Mouse (Mus musculus) embryonic facial prominence, embryonic 13.5 days (tissue): Measurements from ENCODE around the gene Ryr2. TPM values are rescaled to one million over a fixed set of nuclear protein-coding genes. Genes with fewer than 3 reads are reported as not detected.

ENCODE experiments used
- ATAC-seq: fragments of 200-750 bp; cut with Nextera tagmentation; 2 replicates; pipeline ENCODE4 v1.8.0; 2017; ENCODE audit warnings: low read depth; ENCODE audit not compliant: insufficient number of reproducible peaks, insufficient read depth, low FRiP score, low TSS enrichment
- H3K27ac ChIP-seq: fragments of 300-500 bp; sonication (generic); 2 replicates; pipeline ENCODE4 v1.5.1; 2015; ENCODE audit warnings: moderate library complexity, mild to moderate bottlenecking, inconsistent platforms
- H3K27me3 ChIP-seq: fragments of 300-500 bp; sonication (generic); 2 replicates; pipeline ENCODE4 v1.6.1; 2015; ENCODE audit warnings: mild to moderate bottlenecking, inconsistent platforms
- H3K36me3 ChIP-seq: fragments of 300-500 bp; sonication (generic); 2 replicates; pipeline ENCODE4 v1.6.1; 2015; ENCODE audit warnings: mild to moderate bottlenecking, inconsistent platforms
- H3K4me1 ChIP-seq: fragments of 300-500 bp; sonication (generic); 2 replicates; pipeline ENCODE4 v1.6.1; 2015; ENCODE audit warnings: inconsistent platforms
- H3K4me2 ChIP-seq: fragments of 300-500 bp; sonication (generic); 2 replicates; pipeline ENCODE4 v1.6.1; 2015; ENCODE audit warnings: moderate library complexity, mild to moderate bottlenecking, inconsistent platforms
- H3K4me3 ChIP-seq: fragments of 300-500 bp; sonication (generic); 2 replicates; pipeline ENCODE4 v1.5.1; 2015; ENCODE audit warnings: mild to moderate bottlenecking, inconsistent platforms
- H3K9ac ChIP-seq: fragments of 300-500 bp; sonication (generic); 2 replicates; pipeline ENCODE4 v1.6.1; 2015; ENCODE audit warnings: mild to moderate bottlenecking, inconsistent platforms
- H3K9me3 ChIP-seq: fragments of 300-500 bp; sonication (generic); 2 replicates; pipeline ENCODE4 v1.6.1; 2016; ENCODE audit warnings: inconsistent platforms
- WGBS: fragments of 180-500 bp; shearing (Covaris S2); methylation state at CpG from one replicate; pipeline ENCODE4 v1.1.7; 2015; ENCODE audit warnings: mixed read lengths; 5-methylcytosine and 5-hydroxymethylcytosine counted together
- polyA plus RNA-seq: library from polyadenylated mRNA; unstranded; fragments of >200 nt; fragmentation: Nextera tagmentation; extraction: Ambion mirVana; gene quantifications from 2 replicates; pipeline ENCODE4 v1.2.1, GENCODE M21; 2015

Ryr2 gene
- polyA plus RNA-seq, 1 experiment from 2014 or later = 1.4 TPM

DNA sequence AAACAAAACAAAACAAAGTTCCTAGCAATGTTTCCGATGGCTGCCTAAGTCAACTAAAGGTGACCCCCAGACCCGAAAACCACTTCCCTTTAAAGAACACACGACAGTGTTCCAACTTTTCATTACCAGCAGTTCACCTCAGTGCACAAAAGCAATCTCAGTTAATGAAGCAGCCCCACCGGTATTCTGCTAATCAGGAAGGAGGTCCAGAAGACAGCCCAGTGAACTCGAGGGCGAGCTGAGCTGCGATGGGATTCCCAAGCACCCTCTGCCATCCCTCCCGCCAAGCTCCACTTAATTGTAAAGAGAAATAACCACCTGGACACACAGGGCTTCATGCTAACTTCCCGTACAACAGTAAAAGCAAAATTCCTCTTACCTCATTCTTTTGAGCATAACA lies 203.5 kb downstream of the Ryr2 start:
- Histone ChIP-seq H3K9ac (no peak overlapping the region), H3K4me3 (no peak overlapping the region), H3K9me3 (no peaks in the 10 kb centered on the region), H3K27ac (no peak overlapping the region), H3K36me3 (no peaks in the 10 kb centered on the region), H3K27me3 (no peaks in the 10 kb centered on the region), H3K4me1 (no peaks in the 10 kb centered on the region), H3K4me2 (no peak overlapping the region)
- no peak for ATAC-seq
- WGBS = 60% methylated on average over 9 of the region's 9 CpGs

DNA sequence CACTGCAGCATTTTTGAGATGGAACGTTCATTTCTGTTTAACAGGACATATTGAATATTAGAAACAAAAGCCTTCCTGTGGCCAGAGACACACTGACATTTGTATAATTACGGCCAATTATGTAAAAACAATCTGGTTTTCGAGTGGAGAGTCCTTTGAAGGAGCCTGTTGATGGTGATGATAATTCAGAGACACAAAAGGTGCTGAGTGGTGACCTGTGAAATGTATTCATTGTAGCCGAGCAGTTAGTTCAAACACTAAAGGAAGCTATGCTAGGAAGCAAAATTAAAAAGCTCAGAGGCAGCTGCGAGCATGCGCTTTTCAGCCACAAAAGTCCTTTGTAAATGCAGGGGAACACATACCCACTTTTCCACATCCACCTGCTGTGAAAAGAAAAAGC lies 203.9 kb downstream of the Ryr2 start:
- no peak for ATAC-seq
- 64% methylated on average over 6 of the region's 6 CpGs for WGBS
- Histone ChIP-seq H3K36me3 (no peaks in the 10 kb centered on the region), H3K4me2 (no peak overlapping the region), H3K27me3 (no peaks in the 10 kb centered on the region), H3K9me3 (no peaks in the 10 kb centered on the region), H3K9ac (no peak overlapping the region), H3K4me3 (no peak overlapping the region), H3K27ac (no peak overlapping the region), H3K4me1 (no peaks in the 10 kb centered on the region)

DNA sequence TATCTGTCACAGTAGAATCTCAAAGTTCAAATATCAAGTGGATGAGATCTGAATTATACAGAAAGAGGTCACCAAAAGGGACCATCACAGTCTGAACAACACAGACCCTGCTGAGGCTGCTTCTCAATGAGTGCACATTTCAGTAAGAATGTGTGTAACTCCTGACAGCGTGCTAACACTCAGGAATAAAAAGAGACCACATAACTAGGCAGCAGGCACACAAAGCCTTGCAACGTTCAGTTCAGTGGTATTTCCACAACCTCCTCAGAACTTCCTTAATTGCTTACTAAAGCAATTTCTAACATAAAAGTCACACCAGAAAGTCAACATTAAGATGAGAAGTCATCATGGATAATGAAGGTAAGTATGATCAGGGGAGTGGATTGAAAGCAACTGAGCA lies 206.1 kb downstream of the Ryr2 start:
- Histone ChIP-seq H3K27me3 (no peaks in the 10 kb centered on the region), H3K9ac (no peak overlapping the region), H3K36me3 (no peaks in the 10 kb centered on the region), H3K4me2 (no peak overlapping the region), H3K9me3 (no peaks in the 10 kb centered on the region), H3K4me1 (no peaks in the 10 kb centered on the region), H3K4me3 (no peak overlapping the region), H3K27ac (no peak overlapping the region)
- WGBS = 78% methylated on average over 2 of the region's 2 CpGs
- no peak for ATAC-seq

DNA sequence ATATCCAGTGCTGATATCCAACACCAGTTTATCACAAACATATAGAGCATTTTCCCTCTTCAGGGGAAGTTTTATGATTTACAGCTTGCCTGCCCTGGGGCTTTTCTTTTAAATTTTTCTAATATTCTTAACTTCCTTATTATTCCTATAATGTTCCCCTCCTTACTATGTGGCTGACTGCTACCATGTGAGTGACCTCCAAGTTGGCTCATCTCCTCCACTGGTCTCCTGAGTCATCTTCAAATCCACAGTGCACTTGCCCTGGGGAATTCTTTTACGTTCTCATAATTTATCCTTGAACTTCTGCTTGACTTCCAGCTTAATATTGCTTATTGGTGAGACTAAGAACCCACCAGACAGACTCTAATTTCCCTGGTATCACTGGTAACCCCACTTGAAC lies 211.1 kb downstream of the Ryr2 start:
- no peaks in the 10 kb centered on the region for H3K36me3 ChIP-seq
- H3K4me1 ChIP-seq = no peaks in the 10 kb centered on the region
- H3K4me3 ChIP-seq = no peak overlapping the region
- H3K9ac ChIP-seq = no peak overlapping the region
- no peaks in the 10 kb centered on the region for H3K9me3 ChIP-seq
- H3K4me2 ChIP-seq = no peak overlapping the region
- ATAC-seq = no peak
- no peaks in the 10 kb centered on the region for H3K27me3 ChIP-seq
- H3K27ac ChIP-seq = no peak overlapping the region
- 49% methylated on average over 1 of the region's 1 CpGs for WGBS

DNA sequence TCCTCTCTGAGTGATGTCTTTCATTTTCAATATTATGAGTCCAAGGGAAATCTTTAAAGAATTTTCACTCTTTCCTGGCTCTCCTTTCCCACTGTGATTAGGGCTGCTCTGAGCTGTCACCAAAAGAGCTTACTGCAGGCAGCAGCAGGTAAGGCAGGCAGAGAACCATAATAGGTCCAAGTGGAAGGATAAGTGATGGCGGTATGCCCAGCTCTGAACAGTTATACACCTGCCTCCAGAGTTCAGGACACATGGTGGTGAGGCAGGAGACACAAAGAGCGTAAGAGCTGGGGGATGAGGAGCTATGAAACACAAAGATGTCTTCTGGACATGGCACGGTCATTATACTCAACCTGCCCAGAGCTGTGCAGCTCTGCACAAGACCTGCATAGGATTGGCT lies 215.0 kb downstream of the Ryr2 start:
- no peak for ATAC-seq
- Histone ChIP-seq H3K4me1 (no peaks in the 10 kb centered on the region), H3K27me3 (no peaks in the 10 kb centered on the region), H3K4me2 (no peak overlapping the region), H3K36me3 (no peaks in the 10 kb centered on the region), H3K4me3 (no peak overlapping the region), H3K9ac (no peak overlapping the region), H3K9me3 (no peaks in the 10 kb centered on the region), H3K27ac (no peak overlapping the region)
- WGBS = 84% methylated on average over 3 of the region's 3 CpGs

DNA sequence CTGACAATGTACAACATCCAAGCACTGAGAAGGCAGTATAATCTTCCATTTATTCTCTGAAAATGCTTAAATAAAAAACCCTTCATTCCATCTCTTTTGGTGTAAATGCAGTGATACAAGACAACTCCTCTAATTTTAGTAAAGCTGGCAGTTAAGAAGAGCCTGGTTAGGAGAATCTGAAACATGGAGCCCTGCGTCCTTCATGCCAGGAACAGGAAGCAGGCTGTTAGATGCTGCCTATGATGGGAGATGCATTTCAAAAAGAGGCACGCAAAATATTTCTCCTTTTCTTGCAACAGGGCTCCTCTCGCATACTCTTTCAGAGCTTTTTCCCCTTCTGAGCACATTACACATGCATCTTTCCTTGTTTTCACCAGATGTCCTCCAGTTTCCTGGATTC lies 215.6 kb downstream of the Ryr2 start:
- no peak overlapping the region for H3K4me3 ChIP-seq
- H3K27me3 ChIP-seq = no peaks in the 10 kb centered on the region
- no peak overlapping the region for H3K27ac ChIP-seq
- H3K4me2 ChIP-seq = no peak overlapping the region
- no peaks in the 10 kb centered on the region for H3K36me3 ChIP-seq
- WGBS = 54% methylated on average over 3 of the region's 3 CpGs
- no peaks in the 10 kb centered on the region for H3K4me1 ChIP-seq
- no peak for ATAC-seq
- no peaks in the 10 kb centered on the region for H3K9me3 ChIP-seq
- no peak overlapping the region for H3K9ac ChIP-seq

DNA sequence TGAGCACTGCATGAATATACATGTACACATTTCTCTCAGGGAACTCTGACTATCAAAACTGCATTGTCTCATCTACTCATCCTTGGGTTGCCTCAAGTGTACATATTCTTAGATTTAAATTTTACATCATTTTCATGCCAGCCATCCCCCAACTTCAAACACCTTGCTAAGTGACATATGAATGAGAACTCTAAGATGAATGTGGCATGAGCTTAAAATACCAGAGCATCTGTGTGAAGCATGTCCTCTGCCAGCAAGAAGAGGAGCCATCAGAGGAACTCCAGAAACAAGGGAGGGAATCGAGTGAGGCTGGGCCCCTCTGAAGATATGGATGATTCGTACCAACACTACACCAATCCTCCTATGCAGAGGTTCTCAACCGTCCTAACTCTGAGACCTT lies 222.6 kb downstream of the Ryr2 start:
- Histone ChIP-seq H3K4me2 (no peak overlapping the region), H3K9ac (no peak overlapping the region), H3K36me3 (no peaks in the 10 kb centered on the region), H3K27me3 (no peaks in the 10 kb centered on the region), H3K9me3 (no peaks in the 10 kb centered on the region), H3K4me1 (no peaks in the 10 kb centered on the region), H3K27ac (no peak overlapping the region), H3K4me3 (no peak overlapping the region)
- 92% methylated on average over 3 of the region's 3 CpGs for WGBS
- no peak for ATAC-seq

DNA sequence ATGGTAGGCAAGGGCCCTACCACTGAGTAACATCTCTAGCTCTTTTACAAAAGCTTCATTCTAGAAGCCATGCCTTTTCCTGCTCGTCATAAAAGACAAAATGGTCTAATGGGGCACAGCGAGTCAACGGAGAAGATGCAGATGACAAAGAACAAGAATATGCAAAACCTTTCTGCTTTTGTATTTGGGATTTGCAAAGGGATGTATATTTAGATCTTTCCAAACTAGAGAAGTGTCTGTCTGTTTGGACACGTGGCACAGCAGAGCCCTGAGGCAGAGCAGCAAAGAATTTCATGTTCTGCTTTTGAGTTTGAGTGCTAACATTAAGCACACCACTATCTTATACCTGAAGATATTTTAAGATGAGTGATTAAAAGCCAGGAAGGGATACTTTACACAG lies 224.4 kb downstream of the Ryr2 start:
- 85% methylated on average over 4 of the region's 4 CpGs for WGBS
- H3K27me3 ChIP-seq = no peaks in the 10 kb centered on the region

DNA sequence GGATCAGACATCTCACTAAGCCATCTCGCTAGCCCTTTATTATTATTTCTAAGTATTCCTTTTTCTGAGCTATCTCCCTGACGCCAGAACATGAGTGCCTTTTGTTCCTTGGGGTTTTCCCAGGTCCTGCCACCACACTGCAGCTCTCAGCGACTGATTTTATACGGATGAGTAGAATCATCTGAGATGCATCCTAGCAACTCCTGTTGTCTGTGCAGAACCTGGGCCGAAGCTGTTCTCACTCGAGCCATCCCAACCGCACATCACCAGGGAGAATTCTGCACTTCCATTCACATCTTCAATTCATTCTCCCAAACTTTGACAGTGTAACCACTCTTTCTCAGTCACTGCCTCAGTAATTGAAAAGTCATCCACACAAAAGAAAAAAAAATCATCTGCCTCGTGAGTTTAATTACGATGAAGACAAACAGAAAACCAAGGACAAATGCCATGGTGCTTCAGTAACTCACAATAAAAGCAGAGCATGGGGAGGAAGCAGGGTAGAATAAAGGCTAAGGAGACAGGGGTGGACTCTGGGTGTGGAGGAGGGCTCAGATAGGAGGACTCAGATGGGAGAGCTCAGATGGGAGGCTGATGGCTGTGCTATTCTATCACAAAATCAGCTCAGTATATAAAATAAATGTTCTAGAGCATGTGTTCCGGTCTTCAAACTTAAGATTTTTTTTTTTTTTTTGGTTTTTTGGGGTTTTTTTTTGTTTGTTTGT lies 226.1 kb downstream of the Ryr2 start:
- WGBS = 80% methylated on average over 10 of the region's 10 CpGs
- no peak for ATAC-seq
- Histone ChIP-seq H3K4me1 (no peaks in the 10 kb centered on the region), H3K27ac (no peak overlapping the region), H3K4me3 (no peak overlapping the region), H3K4me2 (no peak overlapping the region), H3K36me3 (no peaks in the 10 kb centered on the region), H3K9me3 (no peaks in the 10 kb centered on the region), H3K27me3 (no peaks in the 10 kb centered on the region), H3K9ac (no peak overlapping the region)

More for the DNA sequence above, 224.4 kb downstream of the Ryr2 start:
- H3K9me3 ChIP-seq = no peaks in the 10 kb centered on the region
- ATAC-seq = no peak
- H3K4me2 ChIP-seq = no peak overlapping the region
- no peaks in the 10 kb centered on the region for H3K36me3 ChIP-seq
- H3K9ac ChIP-seq = no peak overlapping the region
- no peak overlapping the region for H3K4me3 ChIP-seq
- no peak overlapping the region for H3K27ac ChIP-seq
- no peaks in the 10 kb centered on the region for H3K4me1 ChIP-seq

DNA sequence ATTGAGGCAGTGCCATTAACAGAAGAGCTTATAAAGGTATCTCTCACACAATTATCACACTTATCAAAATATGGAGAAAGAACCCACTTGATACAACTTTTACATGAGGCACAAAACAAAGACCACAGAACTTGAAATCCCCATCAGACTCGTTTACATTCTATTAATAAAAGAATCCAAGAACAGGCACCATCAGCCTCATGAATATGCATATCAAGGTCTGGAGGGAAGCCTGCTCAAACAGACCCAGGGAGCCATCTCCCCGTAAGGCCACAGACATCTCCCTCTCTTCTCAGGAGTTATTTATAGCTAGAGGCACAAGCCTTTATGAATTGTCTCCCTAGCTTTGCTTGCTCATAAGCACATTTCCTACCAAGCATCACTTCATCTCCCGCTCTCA lies 227.7 kb downstream of the Ryr2 start:
- Histone ChIP-seq H3K9me3 (no peaks in the 10 kb centered on the region), H3K27me3 (no peaks in the 10 kb centered on the region), H3K9ac (no peak overlapping the region), H3K36me3 (no peaks in the 10 kb centered on the region), H3K4me1 (no peaks in the 10 kb centered on the region), H3K4me3 (no peak overlapping the region), H3K4me2 (no peak overlapping the region), H3K27ac (no peak overlapping the region)
- WGBS = 73% methylated on average over 3 of the region's 3 CpGs
- ATAC-seq = no peak

DNA sequence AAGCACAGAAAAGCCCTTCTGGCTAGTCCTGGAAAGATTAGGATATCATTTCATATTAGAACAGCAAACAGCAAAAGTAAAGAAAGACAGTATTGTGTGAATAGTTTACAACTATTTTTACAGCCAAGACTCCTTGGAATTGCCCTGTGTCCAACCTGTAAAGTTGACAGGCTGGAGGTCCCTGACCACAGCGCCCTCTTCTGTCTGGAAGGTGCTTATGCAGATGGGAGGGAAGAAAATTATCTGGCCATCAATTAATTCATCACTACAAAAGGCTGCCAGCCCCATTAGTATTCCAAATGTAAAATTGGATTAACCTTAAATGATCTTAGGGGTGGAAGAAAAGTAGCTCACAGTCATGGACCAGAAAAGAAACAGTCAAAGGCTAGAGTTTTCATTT lies 231.9 kb downstream of the Ryr2 start:
- no peak overlapping the region for H3K4me3 ChIP-seq
- no peaks in the 10 kb centered on the region for H3K27me3 ChIP-seq
- H3K9me3 ChIP-seq = no peaks in the 10 kb centered on the region
- WGBS = 0% methylated on average over 1 of the region's 1 CpGs
- H3K9ac ChIP-seq = no peak overlapping the region
- no peak overlapping the region for H3K27ac ChIP-seq
- 0 out of 2 replicates have a peak, but pooled peaks cover 3% of the 10 kb centered on the region for H3K4me1 ChIP-seq
- H3K4me2 ChIP-seq = no peak overlapping the region
- no peaks in the 10 kb centered on the region for H3K36me3 ChIP-seq
- ATAC-seq = no peak

DNA sequence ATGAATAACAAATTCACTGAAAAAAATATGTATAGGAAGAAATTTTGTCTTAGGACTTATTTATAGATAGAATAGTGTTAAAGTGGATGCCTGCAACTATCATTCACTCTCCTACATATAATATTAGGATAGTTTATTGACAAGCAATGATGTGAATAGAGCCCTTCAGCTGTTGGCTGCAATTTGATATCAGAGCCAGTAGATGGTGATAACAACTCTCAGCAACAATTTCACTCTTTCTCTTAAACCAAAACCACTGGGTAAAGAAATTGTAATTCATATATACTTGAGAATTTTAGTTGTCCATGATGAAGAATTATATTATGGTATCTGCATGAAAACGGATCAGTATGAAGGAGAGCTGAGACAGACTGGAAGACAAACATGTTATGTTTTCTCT lies 236.8 kb downstream of the Ryr2 start:
- H3K27me3 ChIP-seq = no peaks in the 10 kb centered on the region
- 0 out of 2 replicates have a peak, but pooled peaks cover 3% of the 10 kb centered on the region for H3K4me1 ChIP-seq
- no peak overlapping the region for H3K4me2 ChIP-seq
- H3K36me3 ChIP-seq = no peaks in the 10 kb centered on the region
- H3K27ac ChIP-seq = no peak overlapping the region
- H3K9me3 ChIP-seq = no peaks in the 10 kb centered on the region
- no peak overlapping the region for H3K9ac ChIP-seq
- no peak overlapping the region for H3K4me3 ChIP-seq
- ATAC-seq = no peak
- WGBS = 67% methylated on average over 1 of the region's 1 CpGs
